Mouse (Mus musculus) natural killer cell, adult 2 months (primary cell): ENCODE measurements at regions not wholly inside any gene's neighbourhood (a gene's known extent, or its start where the extent isn't known, plus 50 kb on each side); places are given as distances from the start of the nearest gene placed in this dataset.

Experiments used
- DNase-seq, 2 experiments: peaks; one replicate each; pipeline ENCODE4 v3.0.0; 2022; ENCODE audit warnings: low spot score in 2 of 2

DNA sequence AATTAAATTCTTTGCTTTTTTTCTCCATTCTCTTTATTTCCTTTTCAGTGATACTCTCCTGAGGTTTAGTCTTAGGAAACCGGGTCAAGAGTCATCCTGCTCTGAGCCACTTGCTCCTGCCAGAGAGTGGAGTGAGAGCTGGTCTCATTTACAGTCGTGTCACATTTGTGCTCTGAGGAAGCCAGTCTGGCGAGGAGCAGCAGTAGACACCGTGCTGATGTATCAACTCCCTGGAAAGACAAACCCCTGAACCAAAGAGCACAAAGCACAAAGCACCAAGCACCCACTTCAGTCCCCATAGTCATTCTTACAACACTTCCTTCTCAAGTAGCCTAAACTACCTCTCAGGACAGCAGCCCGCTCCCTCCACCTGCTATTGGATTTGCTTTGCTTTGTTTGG lies 390.7 kb downstream of the Wdr11 start:
- no peak for DNase-seq

GRCm38 (mm10) chr7:129983601-129984120 lies 392.0 kb downstream of the Wdr11 start:
- DNase-seq = no peak

DNA sequence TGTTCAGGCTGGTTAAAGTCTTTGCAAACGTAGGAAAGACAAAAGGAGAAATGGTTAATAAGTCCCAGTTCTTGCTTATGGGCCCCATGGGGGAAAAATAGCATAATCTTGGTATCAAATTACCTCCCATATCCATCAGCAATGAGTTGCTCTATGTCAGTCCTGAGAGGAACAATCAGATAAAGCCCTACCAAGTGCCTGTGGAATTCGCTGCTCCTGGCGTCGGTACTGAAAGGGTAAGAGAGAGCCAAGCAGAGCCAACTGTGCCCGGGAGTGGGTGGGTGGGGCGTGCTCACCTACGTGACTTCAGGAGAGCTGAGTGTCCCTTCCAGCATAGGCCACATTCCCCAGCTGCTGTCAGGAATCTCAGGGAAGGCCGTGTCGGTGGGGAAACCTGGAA lies 392.7 kb downstream of the Wdr11 start:
- DNase-seq = no peak

DNA sequence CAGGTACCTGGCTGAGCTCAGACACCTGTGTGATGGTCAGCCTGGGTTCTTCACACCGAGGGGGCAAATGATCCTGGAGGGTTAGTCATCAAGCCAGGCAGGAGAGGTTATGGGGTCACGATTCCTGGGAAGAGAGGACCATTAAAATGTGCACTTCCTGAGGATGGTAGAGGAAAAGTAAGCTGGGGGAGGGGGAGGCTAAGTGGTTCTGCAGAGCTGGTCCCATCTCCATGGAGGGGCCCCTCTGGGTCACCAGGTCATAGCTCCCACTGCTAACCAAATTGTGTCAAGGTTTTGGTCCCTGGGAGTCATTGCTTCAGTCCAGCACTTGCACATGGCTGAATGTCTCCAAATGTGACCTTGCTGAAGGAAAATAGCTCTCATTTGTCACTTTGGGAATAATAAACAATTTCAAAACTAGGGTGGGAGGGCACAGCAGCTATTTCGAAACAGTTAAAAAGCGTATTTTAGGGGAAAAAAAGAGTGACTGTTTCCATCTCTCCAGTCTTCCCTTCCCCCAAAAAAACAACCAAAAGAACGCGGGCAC lies 395.5 kb downstream of the Wdr11 start:
- no peak for DNase-seq

- DNase-seq = no peak
These were observed 396.1 kb downstream of the Wdr11 start for GRCm38 (mm10) chr7:129987713-129988112.

GRCm38 (mm10) chr7:129993446-129994223 lies 402.0 kb downstream of the Wdr11 start:
- no peak for DNase-seq

DNA sequence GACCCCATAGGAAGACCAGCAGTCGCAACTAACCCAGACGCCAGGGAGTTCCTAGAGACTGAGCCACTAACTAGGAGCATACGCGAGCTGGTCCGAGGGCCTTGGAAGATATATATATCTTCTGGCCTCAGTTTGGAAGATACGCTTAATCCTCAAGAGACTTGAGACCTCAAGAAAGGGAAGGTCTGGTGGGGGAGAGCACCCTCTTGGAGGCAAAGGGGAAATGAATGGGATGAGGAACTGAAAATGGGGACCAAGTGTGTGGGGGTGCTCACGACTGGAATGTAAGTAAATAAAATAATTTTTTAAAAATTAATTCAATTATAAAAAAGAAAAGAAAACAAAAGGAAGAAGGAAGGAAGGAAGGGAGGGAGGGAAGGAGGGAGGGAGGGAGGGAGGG lies 403.9 kb downstream of the Wdr11 start:
- no peak for DNase-seq

GRCm38 (mm10) chr7:130001064-130001463 lies 409.4 kb downstream of the Wdr11 start:
- DNase-seq = no peak

- DNase-seq = no peak
These were observed 410.3 kb downstream of the Wdr11 start for GRCm38 (mm10) chr7:130002002-130002401.

DNA sequence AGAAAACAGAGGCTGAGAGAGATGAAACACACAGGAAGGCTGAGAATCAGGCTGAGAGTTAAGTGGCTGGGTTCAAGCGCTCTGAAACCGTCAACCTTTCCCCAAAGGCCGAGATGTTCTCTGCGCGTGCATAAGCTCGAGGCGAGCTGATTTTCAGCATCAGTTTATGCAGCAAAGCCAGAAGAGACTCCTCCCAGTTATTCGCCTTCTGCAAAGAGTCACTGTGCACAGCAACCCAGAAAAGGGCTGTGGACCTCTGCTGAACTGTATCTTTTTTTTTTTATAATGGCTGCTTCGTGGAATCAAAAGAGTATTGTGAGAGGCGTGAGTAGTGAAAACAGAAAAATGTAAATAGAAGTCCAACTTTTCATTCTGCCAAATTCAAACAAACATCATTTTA lies 413.7 kb downstream of the Wdr11 start:
- DNase-seq = no peak

DNA sequence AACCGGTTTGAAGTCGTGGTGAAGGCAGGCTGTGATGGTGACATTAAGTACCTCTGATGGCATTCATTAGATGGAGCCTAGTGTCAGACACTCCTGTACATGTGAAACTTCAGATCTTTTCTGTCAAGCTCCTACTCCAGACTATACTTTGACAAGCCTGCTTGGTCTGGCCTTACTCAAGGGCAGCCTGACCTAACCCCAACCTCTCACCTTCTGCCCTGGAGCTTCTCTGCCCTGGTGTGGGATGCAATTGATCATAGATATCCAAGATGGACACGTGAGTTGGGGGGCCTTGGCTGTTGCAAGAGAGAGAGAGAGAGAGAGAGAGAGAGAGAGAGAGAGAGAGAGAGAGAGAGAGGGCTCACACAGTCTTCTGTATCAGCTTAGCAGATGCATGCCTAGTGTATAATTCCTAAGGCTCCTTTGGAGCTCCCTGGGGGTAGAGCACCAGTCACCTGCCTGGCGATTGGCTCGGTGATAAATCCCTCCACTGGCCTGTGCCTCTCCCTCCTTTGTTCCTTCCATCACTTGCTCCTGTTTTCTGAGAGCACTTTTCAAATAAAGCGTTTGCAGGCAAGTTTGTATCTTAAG lies 416.4 kb downstream of the Wdr11 start:
- no peak for DNase-seq

- DNase-seq = no peak
These were observed 417.1 kb downstream of the Wdr11 start for GRCm38 (mm10) chr7:130008591-130009418.

GRCm38 (mm10) chr7:130012067-130012466 lies 420.4 kb downstream of the Wdr11 start:
- DNase-seq = no peak

DNA sequence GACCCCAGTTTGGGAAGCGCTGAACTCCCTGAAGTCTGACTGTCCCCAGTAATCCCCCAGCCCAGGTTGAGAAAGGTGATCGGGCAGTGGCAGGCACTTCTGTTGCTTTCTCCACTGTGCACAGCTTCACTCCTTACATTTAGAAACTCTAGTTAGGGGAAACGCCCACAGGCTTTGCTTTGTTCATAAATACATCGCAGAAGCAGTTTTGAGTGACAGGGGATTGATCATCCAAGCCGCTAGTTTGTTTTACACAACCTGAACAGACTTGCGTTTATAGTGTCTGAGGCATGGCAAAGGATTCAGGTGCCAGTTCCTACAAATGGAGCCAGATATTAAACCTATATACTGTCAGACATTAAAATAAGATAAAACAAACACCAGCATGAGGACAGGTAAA lies 421.4 kb downstream of the Wdr11 start:
- DNase-seq = no peak

DNA sequence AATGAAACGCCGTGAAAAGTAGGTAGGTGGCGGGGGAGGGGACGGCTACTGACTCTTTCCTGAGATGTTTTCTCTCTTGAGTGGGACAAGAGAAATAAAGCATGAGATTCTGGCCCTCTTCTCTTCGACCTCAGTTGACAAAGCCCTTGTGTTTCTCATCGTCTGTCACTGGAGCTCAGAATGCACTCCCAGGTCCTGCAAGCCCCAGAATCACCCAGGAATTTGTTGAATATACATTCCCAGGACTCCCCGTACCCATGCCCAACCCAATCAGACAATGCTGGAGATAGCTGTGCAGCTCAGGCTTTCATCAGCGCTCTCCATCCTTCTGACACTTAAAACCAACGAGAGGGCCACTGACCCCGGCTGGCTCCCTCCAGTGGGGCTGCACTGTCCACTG lies 422.9 kb downstream of the Wdr11 start:
- DNase-seq = no peak

- no peak for DNase-seq
These were observed 423.8 kb downstream of the Wdr11 start for GRCm38 (mm10) chr7:130015375-130016014.

DNA sequence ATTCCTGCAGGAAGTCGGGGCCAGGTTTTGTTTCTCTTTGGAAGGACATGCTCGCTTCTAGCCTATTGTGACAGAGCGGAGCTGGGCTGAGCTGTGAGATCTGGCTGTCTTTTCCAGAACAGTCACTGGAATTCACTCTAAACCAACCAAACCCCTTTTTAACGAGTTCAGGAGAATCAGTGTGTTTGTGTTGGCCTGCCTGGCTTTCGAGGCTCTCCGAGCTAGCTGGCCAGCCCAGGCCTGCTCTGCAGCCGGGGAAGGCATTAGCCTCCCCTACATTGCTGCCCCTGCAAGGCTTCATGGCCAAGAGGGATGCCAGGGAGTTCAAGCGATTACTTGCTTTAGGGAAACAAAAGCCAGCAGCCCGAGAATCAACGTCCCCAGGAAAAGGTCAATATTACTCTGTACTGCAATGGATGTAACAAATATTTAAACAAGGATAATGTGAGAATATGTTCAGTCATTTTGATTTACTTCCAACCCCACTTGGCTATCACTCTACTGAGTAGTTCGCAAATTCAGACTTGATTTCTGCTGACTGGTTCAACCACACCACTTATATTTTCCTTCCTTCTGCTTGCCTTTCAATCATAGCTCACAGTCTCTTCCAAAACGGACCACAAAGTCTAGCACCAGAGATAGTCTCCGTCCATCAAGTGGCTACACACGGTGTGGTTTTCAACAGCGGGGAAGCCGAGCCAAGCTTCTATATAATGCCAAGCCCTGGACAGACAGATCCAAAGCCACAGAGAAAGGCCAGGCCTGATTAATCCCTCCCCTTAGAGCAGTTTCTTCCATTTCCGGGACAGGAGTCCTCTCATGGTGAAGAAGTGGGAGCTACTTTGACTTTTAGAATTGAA lies 424.6 kb downstream of the Wdr11 start:
- DNase-seq = no peak

DNA sequence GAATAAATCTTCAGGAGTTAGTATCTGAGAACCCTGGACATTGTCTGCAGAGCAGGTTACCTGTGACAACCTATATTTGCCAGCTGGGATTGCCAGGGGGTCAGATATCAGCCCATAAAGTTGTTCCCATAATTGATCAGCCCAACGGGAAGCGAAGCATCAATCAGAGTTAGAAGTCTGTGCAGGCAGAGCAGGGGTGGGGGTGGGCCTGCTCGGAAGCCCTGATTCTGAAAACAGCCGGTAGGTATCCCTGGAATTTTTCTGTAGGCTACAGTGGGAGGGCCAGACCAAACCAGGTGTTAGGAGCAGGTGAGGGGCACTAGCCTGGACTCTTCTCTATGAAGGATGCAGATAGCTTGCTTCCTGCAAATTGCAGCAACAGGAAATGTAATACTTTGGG lies 427.2 kb downstream of the Wdr11 start:
- no peak for DNase-seq

DNA sequence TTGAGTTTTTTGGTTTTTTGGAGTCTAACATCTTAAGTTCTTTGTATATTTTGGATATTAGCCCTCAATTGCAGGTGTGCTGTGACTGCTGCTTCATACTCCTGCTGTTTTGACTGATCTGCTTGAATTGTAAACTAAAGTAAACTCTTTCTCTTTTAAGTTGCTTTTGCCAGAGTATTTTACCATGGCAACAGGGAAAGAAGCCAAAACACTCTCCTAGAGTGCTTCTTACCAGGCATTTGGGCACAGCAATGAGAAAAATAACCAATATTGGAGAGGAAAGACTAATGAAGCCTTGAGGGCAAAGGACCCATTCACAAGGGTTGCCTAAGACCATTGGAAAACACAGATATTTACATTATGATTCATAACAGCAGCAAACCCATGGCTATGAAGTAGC lies 437.3 kb downstream of the Wdr11 start:
- DNase-seq = no peak

DNA sequence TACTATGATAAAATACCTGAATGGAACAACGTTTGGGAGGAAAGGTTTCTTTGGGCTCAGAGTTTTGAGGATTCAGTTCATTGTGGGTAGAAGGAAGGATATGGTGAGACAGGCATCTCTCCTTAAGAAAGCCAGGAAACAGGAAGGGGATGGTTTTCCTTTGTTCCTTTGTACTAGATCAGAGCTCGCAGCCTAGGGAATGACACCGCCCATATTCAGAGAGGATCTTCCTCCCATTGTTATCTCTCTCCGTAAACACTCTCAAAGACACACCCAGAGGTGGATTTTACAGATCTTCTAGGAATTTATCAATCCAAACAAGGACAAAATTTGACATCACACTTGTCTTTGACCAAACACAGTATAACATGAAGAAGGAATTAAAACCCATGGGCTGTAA lies 439.0 kb downstream of the Wdr11 start:
- DNase-seq = no peak

DNA sequence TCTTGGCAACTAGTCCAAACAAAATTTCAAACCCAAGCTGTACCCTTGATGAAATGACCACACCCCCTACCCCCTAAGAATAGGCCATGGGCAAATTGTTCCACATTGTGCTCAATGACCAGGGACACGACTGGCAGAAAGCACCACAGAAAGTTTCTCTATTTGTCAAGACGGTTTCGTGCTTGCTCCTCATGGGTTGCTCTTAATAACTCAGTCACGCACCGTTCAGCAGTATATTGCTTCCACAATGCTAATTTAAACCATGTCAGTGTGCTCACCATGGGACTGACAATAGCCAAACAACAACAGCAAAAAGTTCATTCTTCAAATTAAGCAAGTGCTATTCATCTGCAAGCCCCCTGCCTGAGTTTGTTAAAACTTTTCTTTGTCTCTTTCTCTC lies 444.6 kb downstream of the Wdr11 start:
- no peak for DNase-seq
